Mouse (Mus musculus) limb, embryonic 12.5 days (tissue): ENCODE results near the gene Ifna16. TPM values are rescaled to one million over a fixed set of nuclear protein-coding genes. Genes with fewer than 3 reads are reported as not detected.

ENCODE experiments used
- ATAC-seq: fragments of 200-750 bp; cut with Nextera tagmentation; 2 replicates; pipeline ENCODE4 v1.8.0; 2017; ENCODE audit warnings: low read depth, moderate TSS enrichment; ENCODE audit not compliant: insufficient number of reproducible peaks, insufficient read depth, low FRiP score, low TSS enrichment
- H3K27ac ChIP-seq: fragments of 300-500 bp; sonication (generic); 2 replicates; pipeline ENCODE4 v1.5.1; 2016; ENCODE audit warnings: mild to moderate bottlenecking, moderate library complexity
- H3K27me3 ChIP-seq: fragments of 300-500 bp; sonication (generic); 2 replicates; pipeline ENCODE4 v1.6.1; 2016; ENCODE audit warnings: mild to moderate bottlenecking, moderate library complexity
- H3K36me3 ChIP-seq: fragments of 300-500 bp; sonication (generic); 2 replicates; pipeline ENCODE4 v1.6.1; 2016; ENCODE audit warnings: mild to moderate bottlenecking, moderate library complexity
- H3K4me1 ChIP-seq: fragments of 300-500 bp; sonication (generic); replicated peaks from 2 replicates; pipeline ENCODE4 v1.6.1; 2016
- H3K4me2 ChIP-seq: fragments of 300-500 bp; sonication (generic); 2 replicates; pipeline ENCODE4 v1.6.1; 2016; ENCODE audit warnings: mild to moderate bottlenecking, moderate library complexity
- H3K4me3 ChIP-seq: fragments of 300-500 bp; sonication (generic); replicated peaks from 2 replicates; pipeline ENCODE4 v1.5.1; 2016; ENCODE audit warnings: mild to moderate bottlenecking
- H3K9ac ChIP-seq: fragments of 300-500 bp; sonication (generic); replicated peaks from 2 replicates; pipeline ENCODE4 v1.6.1; 2016; ENCODE audit warnings: mild to moderate bottlenecking, moderate library complexity
- H3K9me3 ChIP-seq: fragments of 300-500 bp; sonication (generic); 2 replicates; pipeline ENCODE4 v1.6.1; 2016; ENCODE audit warnings: mild to moderate bottlenecking, moderate library complexity
- WGBS: fragments of 180-500 bp; shearing (Covaris S2); methylation state at CpG from one replicate; pipeline ENCODE4 v1.1.7; 2016; 5-methylcytosine and 5-hydroxymethylcytosine counted together
- polyA plus RNA-seq: library from polyadenylated mRNA; unstranded; fragments of >200 nt; fragmentation: Nextera tagmentation; extraction: Ambion mirVana; gene quantifications from 2 replicates; pipeline ENCODE4 v1.2.1, GENCODE M21; 2016

The Ifna16 gene
- polyA plus RNA-seq, 1 experiment from 2014 or later: not detected

- H3K27ac ChIP-seq: 0 out of 2 replicates have a peak overlapping the region, but pooled peaks have one; percentile 12
- H3K4me2 ChIP-seq: peak overlapping the region; percentile 50
- no peak overlapping the region for H3K9ac ChIP-seq
- H3K9me3 ChIP-seq: no peaks in the 10 kb centered on the region
- no peaks in the 10 kb centered on the region for H3K4me1 ChIP-seq
- no peaks in the 10 kb centered on the region for H3K36me3 ChIP-seq
- H3K4me3 ChIP-seq: peak overlapping the region; percentile 32
- 15% methylated on average over 11 of the region's 11 CpGs for WGBS
- peak; percentile 94 for ATAC-seq
- no peaks in the 10 kb centered on the region for H3K27me3 ChIP-seq
These were observed 35.5 kb downstream of the Ifna16 start for GRCm38 (mm10) chr4:88641077-88641831.

GRCm38 (mm10) chr4:88640704-88641076, 36.0 kb downstream of the Ifna16 start:
- no peaks in the 10 kb centered on the region for H3K36me3 ChIP-seq
- 64% methylated on average over 8 of the region's 8 CpGs for WGBS
- no peak overlapping the region for H3K9ac ChIP-seq

GRCm38 (mm10) chr4:88634311-88634710, 42.4 kb downstream of the Ifna16 start, which contains the start of gene C87499:
C87499 (minus strand) TSS chr4:88634411.
- ATAC-seq: no peak
- 86% methylated on average over 4 of the region's 4 CpGs for WGBS
- H3K4me1 ChIP-seq: no peaks in the 10 kb centered on the region
- H3K36me3 ChIP-seq: no peaks in the 10 kb centered on the region
- no peak within 1 kb of the TSS for H3K4me2 ChIP-seq
- H3K9me3 ChIP-seq: no peaks in the 10 kb centered on the region
- no peak within 1 kb of the TSS for H3K4me3 ChIP-seq
- H3K27ac ChIP-seq: no peak within 1 kb of the TSS
- H3K27me3 ChIP-seq: no peaks in the 10 kb centered on the region
- no peak within 1 kb of the TSS for H3K9ac ChIP-seq

More at GRCm38 (mm10) chr4:88640704-88641076, 36.0 kb downstream of the Ifna16 start:
- Histone ChIP-seq H3K9me3 (no peaks in the 10 kb centered on the region), H3K4me3 (peak overlapping the region; percentile 32), H3K4me2 (peak overlapping the region; percentile 50), H3K27ac (0 out of 2 replicates have a peak overlapping the region, but pooled peaks have one; percentile 12), H3K27me3 (no peaks in the 10 kb centered on the region), H3K4me1 (no peaks in the 10 kb centered on the region)
- no peak for ATAC-seq

Other genes with a start within 250 kb of the Ifna16 start
- 3.7 and 3.8 TPM in 2 replicates for gene Hacd4, start 238.0 kb downstream of the Ifna16 start, polyA plus RNA-seq
- not detected in 2 replicates for gene Ifnb1, start 154.2 kb downstream of the Ifna16 start, polyA plus RNA-seq
- gene Ifna15, start 118.7 kb downstream of the Ifna16 start, polyA plus RNA-seq: not detected in 2 replicates
- gene Ifna14, start 105.1 kb downstream of the Ifna16 start, polyA plus RNA-seq: not detected in 2 replicates
- not detected in 2 replicates for gene Ifna9, start 84.5 kb downstream of the Ifna16 start, polyA plus RNA-seq
- gene Ifna12, start 73.5 kb downstream of the Ifna16 start, polyA plus RNA-seq: not detected in 2 replicates
- gene C87499, start 42.5 kb downstream of the Ifna16 start, polyA plus RNA-seq: not detected in 2 replicates
- gene Ifna13, start 32.5 kb downstream of the Ifna16 start, polyA plus RNA-seq: not detected in 2 replicates
- not detected in 2 replicates for gene Ifna2, start 7.0 kb upstream of the Ifna16 start, polyA plus RNA-seq
- gene Ifnab, start 14.4 kb upstream of the Ifna16 start, polyA plus RNA-seq: not detected in 2 replicates
- gene Gm26566, start 44.9 kb upstream of the Ifna16 start, polyA plus RNA-seq: 1.4 and 2.8 TPM in 2 replicates
- 130 and 140 TPM in 2 replicates for gene Klhl9, start 45.5 kb upstream of the Ifna16 start, polyA plus RNA-seq
- not detected in 2 replicates for gene Gm13271, start 77.9 kb upstream of the Ifna16 start, polyA plus RNA-seq
- gene Gm13283, start 83.2 kb upstream of the Ifna16 start, polyA plus RNA-seq: 0.41 and 0.81 TPM in 2 replicates
- 0.66 and 0.87 TPM in 2 replicates for gene Gm13290, start 96.9 kb upstream of the Ifna16 start, polyA plus RNA-seq
- not detected in 2 replicates for gene Gm13289, start 100.0 kb upstream of the Ifna16 start, polyA plus RNA-seq
- 0.40 TPM in 1 of 2 replicates, not detected in the other for gene Gm13272, start 102.9 kb upstream of the Ifna16 start, polyA plus RNA-seq
- gene Ifnz, start 105.2 kb upstream of the Ifna16 start, polyA plus RNA-seq: 0.30 and 0.32 TPM in 2 replicates
- gene Gm13276, start 108.8 kb upstream of the Ifna16 start, polyA plus RNA-seq: not detected in 2 replicates
- gene Gm13277, start 111.7 kb upstream of the Ifna16 start, polyA plus RNA-seq: not detected in 2 replicates
- not detected in 2 replicates for gene Gm13278, start 114.6 kb upstream of the Ifna16 start, polyA plus RNA-seq
- not detected in 2 replicates for gene Gm13275, start 117.6 kb upstream of the Ifna16 start, polyA plus RNA-seq
- gene Gm13279, start 120.5 kb upstream of the Ifna16 start, polyA plus RNA-seq: not detected in 2 replicates
- gene Gm13285, start 122.7 kb upstream of the Ifna16 start, polyA plus RNA-seq: 0.18 and 0.88 TPM in 2 replicates
- not detected in 2 replicates for gene Gm13287, start 126.3 kb upstream of the Ifna16 start, polyA plus RNA-seq
- gene Gm13288, start 128.6 kb upstream of the Ifna16 start, polyA plus RNA-seq: 0.08 and 0.22 TPM in 2 replicates
- not detected in 2 replicates for gene Ifna7, start 139.3 kb upstream of the Ifna16 start, polyA plus RNA-seq
- not detected in 2 replicates for gene Ifna11, start 143.0 kb upstream of the Ifna16 start, polyA plus RNA-seq
- not detected in 2 replicates for gene Ifna6, start 150.5 kb upstream of the Ifna16 start, polyA plus RNA-seq
- gene Ifna5, start 158.6 kb upstream of the Ifna16 start, polyA plus RNA-seq: not detected in 2 replicates
- gene Ifna4, start 164.9 kb upstream of the Ifna16 start, polyA plus RNA-seq: not detected in 2 replicates
- gene Ifna1, start 173.2 kb upstream of the Ifna16 start, polyA plus RNA-seq: not detected in 2 replicates
- not detected in 2 replicates for gene Ifne, start 203.3 kb upstream of the Ifna16 start, polyA plus RNA-seq